Mouse (Mus musculus): ENCODE measurements around the gene Prr19. TPM values are rescaled to one million over a fixed set of nuclear protein-coding genes. Genes with fewer than 3 reads are reported as not detected.

Gene Prr19
- polyA plus RNA-seq, 1 experiment from 2014 or later = 1.1 TPM

DNA sequence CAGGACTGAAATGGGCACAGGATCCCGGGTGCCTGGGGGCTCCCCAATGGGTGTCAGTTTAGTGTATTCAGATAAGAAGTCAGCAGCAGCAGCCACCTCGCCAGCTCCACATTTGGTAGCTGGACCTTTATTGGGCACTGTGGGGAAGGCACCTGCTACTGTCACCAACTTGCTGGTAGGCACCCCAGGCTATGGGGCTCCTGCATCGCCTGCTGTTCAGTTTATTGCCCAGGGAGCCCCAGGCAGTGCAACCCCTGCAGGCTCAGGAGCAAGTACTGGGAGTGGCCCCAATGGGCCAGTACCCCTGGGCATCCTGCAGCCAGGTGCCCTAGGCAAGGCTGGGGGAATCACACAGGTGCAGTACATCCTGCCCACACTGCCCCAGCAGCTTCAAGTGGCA lies 12.5 kb upstream of the Prr19 start:
- Histone ChIP-seq H3K4me3 (peak overlapping the region; percentile 19; the same call in 1 of the 2 replicates), H3K27ac (replicated peaks) (no peak overlapping the region), H3K9me3 (replicated peaks) (peaks cover 11% of the 10 kb centered on the region; the same call in 1 of the 2 replicates), H3K27me3 (ENCODE audit: low read depth, poor library complexity, severe bottlenecking) (no peaks in the 10 kb centered on the region), H3K36me3 (peaks cover 96% of the 10 kb centered on the region), H3K4me1 (peaks cover 25% of the 10 kb centered on the region)
- no peak for DNase-seq (ENCODE audit: low spot score)
- WGBS = 94% methylated on average over 3 of the region's 3 CpGs

DNA sequence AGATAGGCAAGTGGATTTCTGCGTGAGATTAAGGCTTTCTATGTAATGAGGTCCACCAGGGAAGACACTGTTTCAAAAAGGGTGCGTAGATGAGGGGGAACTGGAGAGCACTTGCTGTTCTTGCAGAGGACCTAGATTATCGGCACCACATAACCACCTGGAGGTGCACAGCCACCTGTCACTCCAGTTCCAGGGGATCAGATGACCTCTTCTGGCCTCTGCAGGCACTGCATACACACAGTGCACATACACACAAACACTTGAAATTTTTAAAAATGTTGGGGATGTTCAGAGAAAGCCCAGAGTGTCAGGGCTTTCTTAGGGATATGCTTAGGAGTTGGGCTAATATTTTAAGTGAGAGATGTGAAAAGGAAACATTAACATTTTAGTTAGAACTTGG lies 11.3 kb upstream of the Prr19 start:
- H3K4me3 ChIP-seq = no peak overlapping the region

DNA sequence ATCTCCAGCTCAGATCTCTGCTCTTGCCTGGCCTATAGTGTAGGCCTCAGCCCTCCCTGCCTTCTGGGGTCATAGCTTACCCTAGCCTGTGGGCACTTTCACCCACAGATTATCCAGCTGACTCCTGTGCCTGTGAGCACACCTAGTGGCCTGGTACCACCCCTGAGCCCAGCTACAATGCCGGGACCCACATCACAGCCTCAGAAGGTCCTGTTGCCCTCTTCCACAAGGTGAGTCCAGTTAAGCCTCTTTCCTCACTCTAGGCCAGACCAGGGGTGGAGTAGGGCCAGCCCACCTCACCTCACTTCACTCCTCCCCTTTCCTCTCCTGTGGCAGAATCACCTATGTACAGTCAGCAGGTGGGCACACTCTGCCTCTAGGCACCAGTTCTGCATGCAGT lies 10.7 kb upstream of the Prr19 start:
- H3K27ac ChIP-seq (replicated peaks) = no peak overlapping the region
- DNase-seq (ENCODE audit: low spot score) = no peak
- H3K4me3 ChIP-seq = no peak overlapping the region
- H3K4me1 ChIP-seq = peaks cover 10% of the 10 kb centered on the region; the same call in 1 of the 2 replicates
- no peaks in the 10 kb centered on the region for H3K27me3 ChIP-seq (ENCODE audit: low read depth, poor library complexity, severe bottlenecking)
- WGBS = 90% methylated on average over 1 of the region's 1 CpGs
- H3K36me3 ChIP-seq = peaks cover 100% of the 10 kb centered on the region
- H3K9me3 ChIP-seq (replicated peaks) = peaks cover 11% of the 10 kb centered on the region; the same call in 1 of the 2 replicates

More for the DNA sequence above, 11.3 kb upstream of the Prr19 start:
- no peak for DNase-seq (ENCODE audit: low spot score)
- peaks cover 13% of the 10 kb centered on the region for H3K4me1 ChIP-seq
- H3K9me3 ChIP-seq (replicated peaks) = peaks cover 11% of the 10 kb centered on the region; the same call in 1 of the 2 replicates
- peaks cover 100% of the 10 kb centered on the region for H3K36me3 ChIP-seq
- no peak overlapping the region for H3K27ac ChIP-seq (replicated peaks)
- no peaks in the 10 kb centered on the region for H3K27me3 ChIP-seq (ENCODE audit: low read depth, poor library complexity, severe bottlenecking)
- 95% methylated on average over 3 of the region's 3 CpGs for WGBS

DNA sequence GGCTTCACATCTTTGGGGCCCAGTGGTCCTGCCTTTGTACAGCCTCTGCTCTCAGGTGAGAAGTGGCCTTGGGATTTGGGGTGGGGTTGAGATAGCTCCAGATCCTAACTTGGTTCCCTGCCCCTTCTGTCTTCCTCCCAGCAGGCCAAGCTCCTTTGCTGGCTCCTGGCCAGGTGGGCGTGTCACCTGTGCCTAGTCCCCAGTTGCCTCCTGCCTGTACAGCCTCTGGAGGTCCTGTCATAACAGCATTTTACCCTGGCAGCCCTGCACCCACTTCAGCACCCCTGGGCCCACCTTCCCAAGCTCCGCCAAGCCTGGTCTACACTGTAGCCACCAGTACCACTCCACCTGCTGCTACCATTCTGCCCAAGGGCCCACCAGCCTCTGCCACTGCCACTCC lies 10.3 kb upstream of the Prr19 start:
- Histone ChIP-seq H3K4me1 (peaks cover 14% of the 10 kb centered on the region), H3K27me3 (ENCODE audit: low read depth, poor library complexity, severe bottlenecking) (no peaks in the 10 kb centered on the region), H3K9me3 (replicated peaks) (peaks cover 11% of the 10 kb centered on the region; the same call in 1 of the 2 replicates), H3K36me3 (peaks cover 100% of the 10 kb centered on the region), H3K27ac (replicated peaks) (no peak overlapping the region), H3K4me3 (no peak overlapping the region)
- no peak for DNase-seq (ENCODE audit: low spot score)
- 94% methylated on average over 2 of the region's 2 CpGs for WGBS

DNA sequence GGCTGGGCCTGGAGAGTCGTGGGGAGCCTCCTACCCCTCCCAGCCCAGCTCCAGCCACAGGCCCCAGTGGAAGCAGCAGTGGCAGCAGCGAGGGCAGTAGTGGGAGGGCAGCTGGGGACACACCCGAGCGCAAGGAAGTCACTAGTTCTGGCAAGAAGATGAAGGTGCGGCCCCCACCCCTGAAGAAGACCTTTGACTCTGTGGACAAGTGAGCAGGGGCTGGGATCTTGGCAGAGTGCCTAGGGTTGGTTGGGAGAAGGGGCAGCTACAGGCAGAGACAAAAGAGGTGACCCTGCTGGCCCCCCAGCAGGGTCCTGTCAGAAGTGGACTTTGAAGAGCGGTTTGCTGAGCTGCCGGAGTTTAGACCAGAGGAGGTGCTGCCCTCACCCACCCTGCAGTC lies 9.1 kb upstream of the Prr19 start:
- Histone ChIP-seq H3K27ac (replicated peaks) (peak overlapping the region; percentile 42; the same call in 1 of the 2 replicates), H3K4me1 (peaks cover 26% of the 10 kb centered on the region), H3K27me3 (ENCODE audit: low read depth, poor library complexity, severe bottlenecking) (no peaks in the 10 kb centered on the region), H3K36me3 (peaks cover 92% of the 10 kb centered on the region), H3K4me3 (peak overlapping the region; percentile 14; the same call in 1 of the 2 replicates), H3K9me3 (replicated peaks) (peaks cover 11% of the 10 kb centered on the region; the same call in 1 of the 2 replicates)
- no peak for DNase-seq (ENCODE audit: low spot score)
- WGBS = 80% methylated on average over 7 of the region's 7 CpGs

DNA sequence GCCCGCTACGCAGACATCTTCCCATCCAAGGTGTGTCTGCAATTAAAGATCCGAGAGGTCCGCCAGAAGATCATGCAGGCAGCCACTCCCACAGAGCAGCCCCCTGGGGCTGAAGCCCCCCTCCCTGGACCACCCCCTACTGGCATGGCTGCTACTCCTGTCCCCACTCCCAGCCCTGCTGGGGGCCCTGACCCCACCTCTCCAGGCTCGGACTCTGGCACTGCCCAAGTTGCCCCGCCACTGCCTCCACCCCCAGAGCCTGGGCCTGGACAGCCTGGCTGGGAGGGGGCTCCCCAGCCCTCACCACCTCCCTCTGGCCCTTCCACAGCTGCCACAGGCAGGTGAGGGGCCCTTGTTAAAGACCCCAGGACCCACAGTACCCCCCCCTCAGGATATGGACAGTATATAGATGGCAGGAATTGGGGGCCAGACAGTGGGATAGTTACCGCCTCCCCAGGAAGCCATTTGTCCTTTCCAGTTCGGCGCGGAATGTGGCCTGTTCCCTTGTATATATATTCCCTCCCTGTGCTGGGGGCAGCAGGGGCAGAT lies 7.9 kb upstream of the Prr19 start:
- H3K9me3 ChIP-seq (replicated peaks) = peaks cover 11% of the 10 kb centered on the region; the same call in 1 of the 2 replicates
- H3K36me3 ChIP-seq = peaks cover 80% of the 10 kb centered on the region
- no peak overlapping the region for H3K27ac ChIP-seq (replicated peaks)
- WGBS = 88% methylated on average over 9 of the region's 10 CpGs
- peak overlapping the region; percentile 7; the same call in 1 of the 2 replicates for H3K4me3 ChIP-seq
- H3K27me3 ChIP-seq (ENCODE audit: low read depth, poor library complexity, severe bottlenecking) = no peaks in the 10 kb centered on the region
- peaks cover 36% of the 10 kb centered on the region for H3K4me1 ChIP-seq
- no peak for DNase-seq (ENCODE audit: low spot score)

DNA sequence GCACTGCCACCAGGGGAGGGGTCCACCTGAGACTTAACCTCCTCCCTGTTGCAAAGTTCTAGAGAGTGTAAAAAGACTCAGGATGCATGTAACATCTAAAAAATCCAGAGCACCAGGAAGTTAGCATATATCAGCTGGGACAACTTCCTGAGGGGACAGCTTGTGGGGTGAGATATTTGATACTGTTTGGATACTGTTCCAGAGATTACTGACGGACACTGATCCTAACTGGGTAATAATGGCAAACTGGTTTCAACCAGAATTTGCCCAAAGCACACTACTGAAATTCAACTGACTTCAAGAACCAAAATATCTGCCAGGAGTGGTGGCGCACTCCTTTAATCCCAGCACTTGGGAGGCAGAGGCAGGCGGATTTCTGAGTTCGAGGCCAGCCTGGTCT lies 6.7 kb upstream of the Prr19 start:
- Histone ChIP-seq H3K9me3 (replicated peaks) (peaks cover 4% of the 10 kb centered on the region; the same call in 1 of the 2 replicates), H3K4me1 (peaks cover 42% of the 10 kb centered on the region), H3K4me3 (no peak overlapping the region), H3K27me3 (ENCODE audit: low read depth, poor library complexity, severe bottlenecking) (no peaks in the 10 kb centered on the region), H3K36me3 (peaks cover 68% of the 10 kb centered on the region), H3K27ac (replicated peaks) (no peak overlapping the region)
- 92% methylated on average over 4 of the region's 4 CpGs for WGBS
- no peak for DNase-seq (ENCODE audit: low spot score)

DNA sequence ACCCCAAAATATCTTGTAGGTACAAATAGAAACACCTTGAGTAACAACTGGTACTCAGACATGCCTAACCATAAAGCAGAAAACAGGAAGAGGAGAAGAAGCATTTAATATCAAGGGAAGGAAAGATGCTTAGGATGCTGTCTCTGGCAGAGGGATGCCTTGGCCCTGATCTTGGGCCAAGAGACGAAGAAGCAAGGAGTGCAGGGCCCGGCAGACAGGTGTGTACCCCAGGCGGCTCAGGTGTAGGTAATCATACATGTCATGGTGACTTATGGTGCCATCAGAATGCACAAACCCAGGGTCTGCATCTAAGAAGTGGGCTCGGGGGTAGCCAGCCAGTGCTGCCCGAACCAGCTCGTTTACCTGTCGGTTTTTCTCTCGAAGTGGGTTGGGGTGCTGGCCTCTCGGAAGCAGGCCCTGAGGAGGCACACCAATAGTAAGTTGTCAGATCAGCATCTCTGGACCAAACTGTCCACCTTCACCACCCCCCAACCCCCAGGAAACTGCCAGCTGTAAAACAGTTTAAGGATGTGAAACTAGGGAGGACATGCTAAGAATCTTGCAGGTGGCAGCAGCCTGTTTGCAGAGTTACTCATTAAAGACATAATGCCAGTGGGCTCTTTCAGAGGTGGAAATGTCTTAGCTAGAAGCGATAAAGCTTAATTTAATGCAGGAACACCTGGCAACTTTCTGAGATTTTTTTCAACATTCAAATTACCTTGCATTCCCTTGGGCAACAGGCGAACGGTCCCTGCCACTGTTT lies 6.1 kb upstream of the Prr19 start:
- no peak overlapping the region for H3K4me3 ChIP-seq

DNA sequence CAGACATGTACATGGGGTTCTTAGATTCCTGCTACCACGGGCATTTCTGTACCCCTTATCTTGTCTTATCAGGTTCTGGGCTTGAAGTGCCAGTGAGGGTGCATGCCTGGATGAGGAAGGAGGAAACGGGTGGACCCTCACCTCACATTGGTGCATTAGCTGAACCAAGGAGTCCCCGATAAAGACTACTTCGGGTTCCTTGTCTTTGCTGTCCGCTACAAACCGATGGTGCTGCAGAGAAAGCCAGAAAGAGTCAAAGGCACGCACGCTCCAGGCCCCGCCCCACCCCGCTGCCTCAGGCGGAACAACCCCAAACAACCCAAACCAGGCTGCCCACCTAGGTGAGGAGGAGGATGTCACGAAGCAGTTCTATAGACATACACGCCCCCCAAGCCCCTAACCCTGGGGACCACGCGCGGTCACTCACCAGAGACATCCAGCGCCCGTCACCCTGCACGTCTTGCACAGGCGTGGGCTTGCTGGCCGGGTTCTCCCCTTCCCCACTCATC lies 4.2 kb upstream of the Prr19 start:
- Histone ChIP-seq H3K4me3 (peak overlapping the region; percentile 92), H3K4me1 (peaks cover 48% of the 10 kb centered on the region), H3K9me3 (replicated peaks) (no peaks in the 10 kb centered on the region), H3K27me3 (ENCODE audit: low read depth, poor library complexity, severe bottlenecking) (no peaks in the 10 kb centered on the region; the same call in 1 of the 2 replicates), H3K27ac (replicated peaks) (peak overlapping the region; percentile 99), H3K36me3 (peaks cover 43% of the 10 kb centered on the region)
- DNase-seq (ENCODE audit: low spot score) = peak; percentile 53
- 2% methylated on average over 21 of the region's 21 CpGs for WGBS

More for the DNA sequence above, 6.1 kb upstream of the Prr19 start:
- no peaks in the 10 kb centered on the region for H3K27me3 ChIP-seq (ENCODE audit: low read depth, poor library complexity, severe bottlenecking)
- H3K4me1 ChIP-seq = peaks cover 42% of the 10 kb centered on the region
- H3K27ac ChIP-seq (replicated peaks) = no peak overlapping the region
- DNase-seq (ENCODE audit: low spot score) = no peak
- 94% methylated on average over 12 of the region's 12 CpGs for WGBS
- H3K9me3 ChIP-seq (replicated peaks) = no peaks in the 10 kb centered on the region
- H3K36me3 ChIP-seq = peaks cover 61% of the 10 kb centered on the region

DNA sequence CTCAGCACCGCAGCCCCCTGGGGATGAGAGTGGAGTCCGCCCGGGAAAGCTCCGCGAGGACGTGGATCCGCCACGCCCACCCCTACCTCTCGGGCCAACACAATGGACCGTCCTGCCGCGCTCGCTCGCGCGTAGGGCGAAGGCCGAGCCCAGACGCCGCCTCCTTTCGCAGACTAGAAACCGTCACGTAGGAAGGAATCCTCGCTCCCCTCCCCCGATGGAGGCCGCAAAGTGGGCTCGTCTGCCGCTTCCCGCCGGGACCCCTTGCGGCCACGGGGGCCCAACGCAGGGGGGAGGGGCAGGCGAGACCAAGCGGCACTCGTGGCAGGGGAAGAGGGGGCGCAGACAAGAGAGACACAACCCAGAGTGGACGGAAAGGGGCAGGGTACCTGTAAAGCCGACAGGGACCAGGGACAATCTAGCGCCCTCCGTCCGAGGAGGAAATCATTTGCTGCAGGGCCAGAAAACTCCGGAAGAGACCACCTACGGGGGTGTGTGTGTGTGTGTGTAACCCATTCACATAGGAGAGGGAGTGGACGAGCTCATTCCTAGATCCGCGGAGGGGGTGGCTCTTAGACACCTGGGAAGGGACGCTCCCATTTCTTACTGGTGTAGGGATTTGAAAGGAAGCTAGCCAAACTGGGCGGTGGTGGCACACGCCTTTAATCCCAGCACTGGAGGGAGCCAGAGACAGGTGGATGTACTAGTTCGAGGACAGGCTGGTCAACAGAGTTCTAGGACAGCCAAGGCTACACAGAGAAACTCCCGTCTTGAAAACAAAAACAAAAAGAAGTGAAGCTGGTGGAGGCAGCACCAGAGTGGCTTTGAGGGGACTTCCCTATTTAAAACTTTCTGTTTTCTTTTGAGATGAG lies 3.5 kb upstream of the Prr19 start, which contains the start of gene Pafah1b3:
TSS of gene Pafah1b3 (minus strand) at position 533 of the 872 bp plus-strand sequence.
- Histone ChIP-seq H3K36me3 (peaks cover 36% of the 10 kb centered on the region), H3K9me3 (replicated peaks) (no peaks in the 10 kb centered on the region), H3K27ac (replicated peaks) (peak within 1 kb of the TSS; percentile 99), H3K27me3 (ENCODE audit: low read depth, poor library complexity, severe bottlenecking) (peaks cover 1% of the 10 kb centered on the region), H3K4me3 (peak within 1 kb of the TSS; percentile 92), H3K4me1 (peaks cover 44% of the 10 kb centered on the region)
- WGBS = under 1% methylated on average over 52 of the region's 52 CpGs
- DNase-seq (ENCODE audit: low spot score) = peak; percentile 92

DNA sequence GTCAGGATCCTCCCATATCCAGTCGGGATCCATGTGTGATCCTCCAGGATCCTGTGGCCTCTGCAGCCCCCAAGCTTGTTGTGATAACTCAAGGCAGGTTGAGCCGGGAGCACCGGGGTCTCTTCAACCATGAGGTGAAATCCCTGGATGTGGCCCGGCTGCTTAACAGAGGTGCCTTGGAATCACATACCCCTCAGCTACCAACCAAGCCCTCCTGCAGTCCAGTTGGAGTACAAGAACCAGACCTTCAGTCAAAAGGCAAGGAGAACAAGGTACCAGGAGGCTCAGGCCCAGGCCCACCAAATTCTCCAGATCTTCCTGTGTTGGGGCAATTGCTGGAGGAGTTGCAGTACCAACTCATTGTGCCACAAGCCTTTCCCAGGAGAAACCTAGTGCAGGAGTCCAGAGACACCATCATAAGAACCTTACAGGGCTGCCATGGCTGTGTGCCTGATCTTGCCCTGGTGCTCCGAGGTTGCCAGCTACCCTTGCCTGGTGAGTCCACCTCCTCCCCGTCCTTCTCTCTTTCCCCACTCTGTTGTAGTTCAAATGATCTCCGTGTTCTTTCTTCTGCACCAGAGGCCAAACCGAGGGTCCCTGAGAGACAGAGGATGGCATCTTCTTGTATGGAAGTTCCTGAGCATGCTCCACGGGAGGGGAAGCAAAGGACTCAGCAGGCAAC lies 1.9 kb downstream of the Prr19 start:
- Histone ChIP-seq H3K4me1 (peaks cover 32% of the 10 kb centered on the region), H3K4me3 (no peak overlapping the region), H3K27ac (replicated peaks) (no peak overlapping the region), H3K27me3 (ENCODE audit: low read depth, poor library complexity, severe bottlenecking) (peaks cover 44% of the 10 kb centered on the region), H3K9me3 (replicated peaks) (no peaks in the 10 kb centered on the region), H3K36me3 (no peaks in the 10 kb centered on the region)
- WGBS = 70% methylated on average over 9 of the region's 9 CpGs
- DNase-seq (ENCODE audit: low spot score) = no peak

DNA sequence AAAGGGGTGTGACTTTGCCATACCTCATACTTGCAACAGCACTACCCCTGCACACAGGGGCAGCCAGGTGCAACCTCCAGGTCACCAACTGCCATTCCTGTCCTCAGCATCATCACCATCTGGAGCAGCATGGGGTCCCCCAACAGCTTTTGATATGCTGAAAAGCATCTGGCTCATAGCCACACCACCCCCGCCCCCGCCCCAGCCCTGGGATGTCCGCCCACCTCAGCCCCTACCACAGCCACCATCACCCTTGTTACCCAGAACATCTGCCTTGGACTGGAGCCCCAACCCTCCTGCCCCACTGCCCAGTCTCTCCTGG lies 2.4 kb downstream of the Prr19 start:
- DNase-seq (ENCODE audit: low spot score) = no peak
- Histone ChIP-seq H3K27me3 (ENCODE audit: low read depth, poor library complexity, severe bottlenecking) (peaks cover 49% of the 10 kb centered on the region), H3K9me3 (replicated peaks) (no peaks in the 10 kb centered on the region), H3K36me3 (no peaks in the 10 kb centered on the region), H3K4me3 (no peak overlapping the region), H3K27ac (replicated peaks) (no peak overlapping the region), H3K4me1 (peaks cover 27% of the 10 kb centered on the region)
- WGBS = 89% methylated on average over 3 of the region's 3 CpGs

Data from midbrain, embryonic 10.5 days (tissue).